Mouse (Mus musculus): Measurements from ENCODE around the gene Gucd1.

DNA sequence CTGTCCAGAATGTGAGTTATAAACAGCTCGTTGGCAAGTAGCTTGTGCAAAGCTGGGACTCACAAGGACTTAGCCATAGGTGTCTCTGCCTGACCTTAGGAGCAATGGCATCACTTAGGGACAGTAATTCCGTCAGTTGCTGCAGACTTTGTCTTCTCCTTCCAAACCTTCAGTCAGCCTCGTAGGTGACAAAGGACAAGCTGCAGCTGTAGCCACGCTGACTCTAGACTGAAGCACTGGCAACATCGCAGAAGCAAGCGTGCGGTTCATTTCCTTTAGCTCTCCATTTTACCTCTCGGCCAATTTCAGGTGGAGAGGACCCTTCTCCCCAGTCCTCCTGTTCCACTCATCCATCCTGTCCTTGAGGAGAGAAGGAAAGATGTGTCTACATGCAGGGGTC, 193.8 kb downstream of the Gucd1 start:
- TF ChIP-seq CTCF (IDR thresholded peaks at IDR 0.05; ENCODE audit: borderline replicate concordance, control insufficient read depth, extremely low read depth, insufficient read depth, low read length, poor library complexity) (no peak), POLR2A (IDR thresholded peaks at IDR 0.05; ENCODE audit: control insufficient read depth, extremely low read depth, insufficient read depth, low read length, poor library complexity) (no peak)
